Mouse (Mus musculus) brain, embryonic 14.5 days (tissue): ENCODE data around the gene Zfp398. TPM values are rescaled to one million over a fixed set of nuclear protein-coding genes. Genes with fewer than 3 reads are reported as not detected.
A peak's percentile ranks its signal among the peaks of the same experiment; 100 is the strongest.
"Not testable (repeated sequence)": the region's sequence is repeated elsewhere in the genome, so short reads cannot be mapped to it uniquely, and the experiment has no call there.

Experiments
- DNase-seq: peaks from one replicate; pipeline ENCODE4 v3.0.0-alpha.2; 2011; ENCODE audit warnings: low read depth
- CTCF ChIP-seq: fragments of 200-500 bp; IDR thresholded peaks from 2 replicates; pipeline ENCODE4 v1.5.1; 2012; ENCODE audit warnings: inconsistent platforms, mild to moderate bottlenecking, moderate library complexity, borderline replicate concordance; ENCODE audit not compliant: insufficient read depth, insufficient read length; ENCODE audit errors: extremely low read depth
- POLR2A ChIP-seq: fragments of 200-500 bp; IDR thresholded peaks from 2 replicates; pipeline ENCODE4 v1.6.1; 2012; ENCODE audit warnings: mild to moderate bottlenecking, inconsistent platforms, borderline replicate concordance; ENCODE audit not compliant: poor library complexity, insufficient read depth, insufficient read length, severe bottlenecking; ENCODE audit errors: extremely low read depth
- polyA plus RNA-seq: library from polyadenylated mRNA; depleted of rRNA; stranded (reverse); fragments of >200 nt; gene quantifications from 2 replicates; pipeline ENCODE4 v1.2.3, GENCODE M21; 2012

Gene Zfp398
- polyA plus RNA-seq, 1 experiment, result 22.2 TPM

DNA sequence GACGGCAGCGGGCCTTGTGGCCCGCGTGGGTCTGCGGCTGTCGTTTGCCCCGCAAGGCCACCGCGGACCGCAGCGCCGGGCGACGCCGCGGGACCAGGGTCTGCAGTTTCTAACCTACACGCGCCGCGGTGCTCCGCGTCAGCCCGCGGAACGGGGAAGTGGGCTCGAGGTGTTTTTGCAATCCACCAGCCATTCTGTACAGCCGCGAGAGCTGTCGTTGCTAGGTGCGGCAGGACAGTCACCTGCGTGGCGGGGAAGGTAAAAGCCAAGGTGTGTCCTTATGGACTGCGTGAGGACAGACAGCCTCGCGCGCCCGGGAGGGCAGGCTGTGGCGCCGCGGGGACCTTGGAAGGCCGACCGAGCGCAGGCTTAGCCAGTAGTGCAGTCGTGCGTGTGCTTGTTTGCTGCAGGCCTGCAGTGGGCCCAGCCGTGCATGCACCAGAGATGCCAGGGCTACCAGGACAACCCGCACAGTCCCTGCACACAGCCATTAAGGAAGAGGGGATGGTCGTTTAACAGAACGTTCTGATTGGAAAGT, 592 bp downstream of the Zfp398 start:
- peak; percentile 87 for DNase-seq
- TF ChIP-seq CTCF (no peak), POLR2A (no peak)

DNA sequence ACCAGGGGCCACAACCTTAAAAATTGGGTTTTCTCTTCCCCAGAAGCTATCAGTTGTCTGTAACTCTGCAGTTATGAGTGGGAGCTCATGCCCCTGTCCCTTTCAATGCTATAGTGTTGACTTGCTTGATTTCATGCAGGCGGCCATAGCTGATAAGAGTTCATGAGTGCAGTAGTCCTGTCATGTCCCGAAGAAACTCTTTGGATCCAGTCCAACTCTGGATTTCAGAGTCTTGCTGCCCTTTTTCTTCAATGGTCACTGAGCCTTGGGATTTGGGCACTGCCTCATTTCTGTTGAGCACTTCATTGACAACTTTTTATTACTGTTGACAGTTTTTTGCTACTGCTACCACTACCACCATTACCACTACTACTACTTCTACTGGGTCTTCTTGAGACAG, 2.2 kb downstream of the Zfp398 start:
- DNase-seq, result no peak
- no peak for TF ChIP-seq CTCF

DNA sequence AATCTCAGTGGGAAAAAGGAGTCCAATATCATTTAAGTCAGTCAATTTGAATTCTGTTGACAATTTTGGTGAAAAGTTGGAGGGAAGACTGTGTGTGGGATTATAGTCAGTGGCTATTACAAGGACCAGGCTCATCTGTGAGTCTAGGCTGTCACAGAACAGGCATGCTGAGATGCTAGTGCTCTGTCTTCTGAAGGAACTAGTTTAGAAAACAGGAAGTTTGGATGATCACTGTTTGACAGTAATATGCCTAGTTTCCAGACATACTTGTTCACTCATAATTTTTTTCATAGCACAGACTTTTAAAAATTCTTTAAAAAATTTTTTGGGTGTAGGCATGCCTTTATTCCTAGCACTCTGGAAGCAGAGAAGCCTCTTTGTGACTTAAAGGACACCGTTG, 5.6 kb downstream of the Zfp398 start:
- TF ChIP-seq POLR2A, result no peak
- TF ChIP-seq CTCF, result no peak
- DNase-seq, result no peak

DNA sequence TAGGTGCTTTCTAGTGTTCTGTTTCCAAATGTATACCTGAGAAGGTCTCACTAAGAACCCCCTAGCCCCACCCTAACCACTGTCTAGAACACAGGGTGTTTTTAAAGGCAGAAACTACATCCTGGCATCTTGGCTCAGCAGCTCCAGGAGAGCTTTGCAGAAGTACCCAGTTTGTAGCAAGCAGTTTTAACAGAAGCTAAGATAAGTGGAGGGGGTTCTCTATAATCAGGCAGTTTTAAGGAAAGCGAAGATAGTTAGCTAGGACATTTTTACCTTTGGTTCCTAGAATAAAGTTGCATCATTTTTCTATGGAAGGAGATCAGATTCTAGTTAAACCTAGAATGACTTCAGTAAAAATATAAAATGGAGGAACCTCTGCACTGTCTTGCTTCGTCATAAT, 6.4 kb downstream of the Zfp398 start:
- DNase-seq, result no peak
- TF ChIP-seq CTCF (no peak), POLR2A (no peak)

DNA sequence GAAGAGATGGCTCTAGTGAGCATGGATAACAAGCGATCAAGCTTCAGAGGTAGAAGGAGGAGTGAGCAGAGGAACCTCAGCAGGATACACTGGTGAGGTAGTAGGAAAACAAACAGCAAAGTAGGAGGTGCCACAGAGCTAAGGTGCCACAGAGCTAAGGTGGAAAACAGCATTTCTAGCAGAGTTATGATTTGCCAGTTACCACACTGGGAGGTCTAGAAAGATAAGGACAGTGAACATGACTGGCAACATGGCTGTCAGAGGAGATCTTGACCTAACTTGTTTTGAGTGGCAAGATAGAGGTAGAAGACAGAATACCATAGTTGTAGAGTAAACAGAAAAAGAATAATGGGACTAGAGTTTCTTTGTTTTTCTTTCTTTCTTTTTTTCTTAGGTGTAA, 6.9 kb downstream of the Zfp398 start:
- no peak for DNase-seq

DNA sequence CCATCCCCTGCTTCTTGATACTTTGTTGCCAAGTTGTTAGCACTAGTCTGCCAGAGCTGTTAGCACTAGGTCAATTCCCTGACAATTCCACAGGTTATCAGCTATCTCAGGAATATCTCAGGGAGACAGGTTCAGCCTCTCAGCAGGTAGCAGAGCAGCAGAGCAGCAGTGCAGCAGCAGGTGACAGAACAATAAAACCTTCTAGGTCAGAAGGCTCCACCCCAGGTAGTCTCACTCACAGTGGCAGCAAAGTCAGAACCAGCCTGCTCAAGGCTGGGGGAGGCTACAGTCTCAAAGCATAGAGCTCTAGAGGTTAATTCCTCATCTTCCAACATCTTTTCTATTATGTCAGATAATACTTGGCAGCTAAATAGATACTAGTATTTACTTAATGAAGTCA, 10.3 kb downstream of the Zfp398 start:
- DNase-seq, result no peak
- no peak for TF ChIP-seq CTCF
- no peak for TF ChIP-seq POLR2A

More for the DNA sequence above, 6.9 kb downstream of the Zfp398 start:
- TF ChIP-seq CTCF (no peak), POLR2A (no peak)

DNA sequence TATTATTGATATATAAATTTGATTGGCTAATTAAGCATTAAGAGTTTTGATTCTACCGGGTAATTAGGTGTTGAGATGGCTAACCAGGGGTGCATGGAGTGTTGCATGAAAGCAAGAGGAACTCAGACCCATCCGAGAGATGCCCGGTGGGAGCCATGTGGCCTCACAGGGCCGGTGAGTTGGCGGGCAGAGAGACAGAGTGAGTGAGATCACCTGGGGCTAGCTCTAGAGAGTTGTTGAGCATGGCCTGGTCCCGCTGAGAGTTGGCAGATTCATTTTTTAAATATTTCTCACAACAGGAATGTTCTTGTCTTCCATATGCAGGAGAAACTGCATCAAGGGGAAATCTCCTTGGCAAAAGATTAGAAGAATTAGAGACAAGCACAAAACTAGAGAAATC, 21.8 kb downstream of the Zfp398 start:
- TF ChIP-seq POLR2A (no peak), CTCF (no peak)
- DNase-seq, result no peak

DNA sequence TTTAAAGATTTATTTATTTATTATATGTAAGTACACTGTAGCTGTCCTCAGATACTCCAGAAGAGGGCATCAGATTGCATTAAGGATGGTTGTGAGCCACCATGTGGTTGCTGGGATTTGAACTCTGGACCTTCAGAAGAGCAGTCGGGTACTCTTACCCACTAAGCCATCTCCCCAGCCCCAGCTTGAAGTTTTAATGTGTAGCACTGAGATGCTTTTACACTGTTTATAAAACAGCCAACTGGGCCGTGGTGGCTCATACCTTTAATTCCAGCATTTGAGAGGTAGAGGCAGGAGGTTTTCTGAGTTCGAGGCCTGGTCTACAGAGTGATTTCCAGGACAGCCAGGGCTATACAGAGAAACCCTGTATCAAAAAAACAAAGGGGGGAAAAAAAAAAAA, 22.3 kb downstream of the Zfp398 start:
- DNase-seq, result not testable (repeated sequence)

DNA sequence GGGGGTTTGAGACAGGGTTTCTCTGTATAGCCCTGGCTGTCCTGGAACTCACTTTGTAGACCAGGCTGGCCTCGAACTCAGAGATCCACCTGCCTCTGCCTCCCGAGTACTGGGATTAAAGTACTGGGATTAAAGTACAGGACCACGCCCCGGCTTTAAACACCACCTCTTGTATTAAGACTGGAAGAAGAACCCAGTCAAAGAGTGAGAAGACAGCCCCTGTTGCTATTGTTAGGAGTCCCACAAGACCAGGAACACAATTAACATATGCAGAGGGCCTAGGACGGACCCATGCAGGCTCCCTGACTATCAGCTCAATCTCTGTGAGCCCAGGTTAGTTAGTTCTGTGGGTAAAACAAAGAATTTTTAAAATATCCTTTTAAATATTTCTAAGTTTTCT, 36.8 kb downstream of the Zfp398 start:
- DNase-seq, result no peak
- no peak for TF ChIP-seq CTCF
- no peak for TF ChIP-seq POLR2A

DNA sequence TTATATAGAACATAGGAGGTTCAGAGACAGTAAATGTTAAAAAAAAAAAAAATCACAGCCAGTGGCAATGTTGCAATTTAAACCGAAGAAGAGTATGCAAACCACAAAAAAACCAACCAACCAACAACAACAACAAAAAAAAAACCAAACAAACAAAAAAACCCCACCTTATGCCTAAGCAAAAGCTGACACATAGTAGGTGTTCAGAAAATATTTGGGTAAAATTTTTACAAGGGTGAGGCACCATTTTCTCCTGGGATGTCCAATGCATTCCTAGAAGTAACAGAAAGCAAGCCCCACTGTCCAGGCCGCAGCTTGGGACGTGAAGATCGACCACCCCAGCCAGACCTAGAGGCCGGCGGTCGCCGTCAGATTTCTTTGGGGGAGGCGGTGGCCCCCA, 41.6 kb downstream of the Zfp398 start, which contains the start of gene Zfp282:
Gene Zfp282 (plus strand): TSS at position 147 of the 400 bp plus-strand sequence.
- TF ChIP-seq CTCF (no peak), POLR2A (no peak)
- no peak for DNase-seq

DNA sequence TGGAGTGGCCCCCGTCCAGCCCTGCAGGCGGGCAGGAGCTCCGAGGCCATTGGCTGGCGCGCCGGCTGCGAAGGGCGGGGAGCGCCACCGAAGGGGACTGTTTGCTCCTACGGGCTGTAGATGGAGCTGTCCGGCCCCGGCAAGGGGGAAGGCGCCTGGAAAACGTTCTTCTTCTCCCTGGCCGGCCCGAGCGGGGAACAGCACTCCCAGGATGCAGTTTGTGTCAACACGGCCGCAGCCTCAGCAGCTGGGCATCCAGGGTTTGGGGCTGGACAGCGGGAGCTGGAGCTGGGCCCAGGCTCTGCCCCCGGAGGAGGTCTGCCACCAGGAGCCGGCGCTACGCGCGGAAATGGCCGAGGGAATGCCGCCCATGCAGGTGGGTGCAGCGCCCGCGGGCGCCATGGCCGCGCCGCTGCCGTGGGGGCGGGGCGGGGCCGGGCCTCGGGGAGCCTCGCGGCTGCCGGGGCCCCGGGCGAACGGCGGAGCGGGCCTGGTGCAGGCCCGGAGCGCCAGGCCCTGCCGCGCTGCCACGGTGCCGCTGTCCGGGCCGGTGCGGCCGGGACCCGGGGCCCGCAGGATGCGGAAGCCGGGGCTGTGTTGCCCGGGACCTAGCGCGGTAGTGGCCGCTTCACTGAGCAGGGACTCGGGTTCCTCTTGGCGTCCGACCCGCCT, 42.1 kb downstream of the Zfp398 start:
- peak; percentile 96 for DNase-seq
- TF ChIP-seq CTCF (peak; percentile 61), POLR2A (peak; percentile 63; the same call in 1 of the 2 replicates)

DNA sequence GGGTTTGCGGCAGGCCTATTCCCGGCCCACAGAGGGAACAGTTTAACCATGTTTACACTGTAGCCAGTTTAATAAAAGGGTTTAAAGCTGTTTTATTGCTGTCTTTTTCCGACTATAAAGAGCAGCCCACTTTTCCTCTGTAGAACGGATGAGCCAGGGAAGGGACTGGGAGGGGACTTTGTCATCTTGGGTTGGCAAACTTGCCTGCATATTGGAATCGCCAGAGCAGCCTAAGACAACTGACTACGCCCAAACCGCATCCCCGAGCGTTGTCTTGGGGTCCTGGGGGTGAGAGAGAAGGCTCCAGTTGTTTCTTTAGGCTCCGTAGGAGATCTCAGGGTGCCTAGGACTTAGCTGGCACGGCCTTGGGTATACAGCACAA, 42.7 kb downstream of the Zfp398 start:
- no peak for TF ChIP-seq CTCF
- TF ChIP-seq POLR2A, result no peak
- no peak for DNase-seq

DNA sequence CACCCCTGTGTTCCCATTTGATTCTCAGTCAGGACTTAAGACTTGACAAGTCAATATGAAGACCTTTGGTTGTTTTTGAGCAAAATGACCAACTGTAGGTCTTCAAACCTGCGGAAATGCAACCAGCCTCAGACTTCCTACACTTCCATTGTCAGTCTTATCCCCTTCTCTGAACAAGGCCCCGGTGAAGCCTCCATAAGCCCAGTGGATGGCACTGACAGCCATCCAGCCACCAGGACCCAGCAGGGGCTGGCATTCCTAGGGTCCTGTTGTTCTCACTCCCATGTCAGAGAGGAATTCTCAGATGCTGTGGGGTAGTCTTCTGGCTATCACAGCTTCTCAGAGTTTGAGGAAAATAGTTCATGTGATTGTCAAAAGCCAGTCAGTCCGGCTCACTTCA, 43.1 kb downstream of the Zfp398 start:
- no peak for DNase-seq
- no peak for TF ChIP-seq POLR2A
- TF ChIP-seq CTCF, result no peak

DNA sequence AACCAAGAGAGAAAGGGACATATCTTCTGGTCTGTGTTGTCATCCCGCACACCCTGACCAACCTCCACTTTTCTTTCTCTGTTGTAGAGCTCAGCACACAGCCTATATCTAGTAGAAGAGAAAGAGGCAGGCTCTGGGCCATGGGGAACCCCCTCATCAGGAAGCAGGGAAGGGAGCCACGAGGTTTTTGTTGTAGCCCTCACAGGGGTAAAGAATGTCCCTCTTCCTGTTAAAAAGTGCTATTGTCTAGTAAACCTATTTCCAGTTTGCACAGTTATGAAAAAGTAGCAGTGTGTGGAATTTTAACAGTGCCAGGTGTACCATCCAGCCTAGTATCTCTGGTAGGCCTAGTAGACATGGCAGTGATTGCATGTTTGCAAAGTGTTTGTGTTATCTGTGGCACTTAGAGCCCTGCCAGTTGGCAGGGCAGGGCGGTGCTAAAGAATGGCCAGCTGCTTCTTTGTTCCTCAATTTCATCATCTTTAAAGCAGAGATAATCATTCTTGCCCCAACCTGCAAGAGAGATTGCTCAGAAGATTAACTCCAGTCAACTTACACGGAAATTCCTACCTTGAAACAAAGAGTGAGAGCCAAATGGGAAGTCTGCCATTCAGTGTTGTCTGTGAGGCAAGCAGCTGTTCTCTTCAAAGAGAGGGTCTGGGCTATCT, 43.7 kb downstream of the Zfp398 start:
- TF ChIP-seq CTCF, result no peak
- no peak for TF ChIP-seq POLR2A
- DNase-seq, result peak; percentile 2
